Mouse (Mus musculus) heart, adult 8-10 months (tissue): ENCODE results near the gene Srebf2. TPM values are rescaled to one million over a fixed set of nuclear protein-coding genes. Genes with fewer than 3 reads are reported as not detected.

Experiments used
- microRNA-seq: library from miRNA; unstranded; fragments of <30 nt; microRNA quantifications from one replicate; pipeline ENCODE4 v1.2.0, GENCODE M21; 2022
- total RNA-seq, 4 experiments: library from RNA; stranded (reverse); gene quantifications; 2 replicates each; pipeline ENCODE4 v1.2.4; 2022

Gene Srebf2
- total RNA-seq, 4 experiments from 2014 or later: 20.0 to 25.1 (median 21.6) TPM

Small RNA genes within 50 kb of the gene (microRNA-seq; reads per million reads assigned to microRNA genes)
- gene Mir33: 7.6 reads per million, percentile 21 among the genes with 10 or more reads in this experiment

Other genes with a start within 250 kb of the Srebf2 start
- 10 to 100 TPM in 1 of 4 experiments, 1 to 10 TPM in 3; 7.6 to 10.3 (median 9.6) TPM for gene Polr3h, start 220.9 kb upstream of the Srebf2 start, total RNA-seq
- 100 to 1,000 TPM in 1 of 4 experiments, 10 to 100 TPM in 3; 64.7 to 103 (median 72.9) TPM for gene Csdc2, start 210.4 kb upstream of the Srebf2 start, total RNA-seq
- 10 to 100 TPM; 25.4 to 39.1 (median 28.2) TPM for gene Pmm1, start 186.3 kb upstream of the Srebf2 start, total RNA-seq
- gene 1700029P11Rik, start 166.6 kb upstream of the Srebf2 start, total RNA-seq: not detected
- gene Xrcc6, start 159.3 kb upstream of the Srebf2 start, total RNA-seq: 10 to 100 TPM; 20.9 to 28.1 (median 26.8) TPM
- 10 to 100 TPM; 19.5 to 33.9 (median 28.2) TPM for gene Desi1, start 113.3 kb upstream of the Srebf2 start, total RNA-seq
- 10 to 100 TPM; 43.0 to 55.5 (median 51.3) TPM for gene Snu13, start 99.6 kb upstream of the Srebf2 start, total RNA-seq
- gene 4930407I10Rik, start 88.0 kb upstream of the Srebf2 start, total RNA-seq: not detected
- gene Mei1, start 77.2 kb upstream of the Srebf2 start, total RNA-seq: not detected
- gene Ccdc134, start 19.3 kb upstream of the Srebf2 start, total RNA-seq: 1 to 10 TPM; 3.5 to 4.5 (median 4.2) TPM
- gene Shisa8, start 65.6 kb downstream of the Srebf2 start, total RNA-seq: under 1 TPM in 1 of 4 experiments, not detected in 3; 0.26 TPM
- gene Tnfrsf13c, start 77.2 kb downstream of the Srebf2 start, total RNA-seq: under 1 TPM in 1 of 4 experiments, not detected in 3; 0.26 TPM
- 1 to 10 TPM in 1 of 4 experiments, under 1 TPM in 3; 0.29 to 1.5 (median 0.44) TPM for gene Cenpm, start 97.6 kb downstream of the Srebf2 start, total RNA-seq
- gene 1500009C09Rik, start 105.2 kb downstream of the Srebf2 start, total RNA-seq: not detected
- under 1 TPM; 0.16 to 0.90 (median 0.44) TPM for gene Sept3, start 127.7 kb downstream of the Srebf2 start, total RNA-seq
- gene Wbp2nl, start 151.8 kb downstream of the Srebf2 start, total RNA-seq: not detected
- 10 to 100 TPM; 27.1 to 32.1 (median 29.9) TPM for gene Naga, start 191.7 kb downstream of the Srebf2 start, total RNA-seq
- gene Pheta2, start 191.8 kb downstream of the Srebf2 start, total RNA-seq: under 1 TPM; 0.44 to 0.57 (median 0.48) TPM
- 100 to 1,000 TPM; 190 to 214 (median 204) TPM for gene Smdt1, start 191.8 kb downstream of the Srebf2 start, total RNA-seq
- gene Ndufa6, start 207.1 kb downstream of the Srebf2 start, total RNA-seq: 100 to 1,000 TPM; 658 to 797 (median 740) TPM
- gene Cyp2d22, start 233.1 kb downstream of the Srebf2 start, total RNA-seq: 10 to 100 TPM; 19.3 to 30.9 (median 23.3) TPM
- under 1 TPM in 1 of 4 experiments, not detected in 3; 0.19 TPM for gene Cyp2d11, start 246.8 kb downstream of the Srebf2 start, total RNA-seq